Mouse (Mus musculus) adrenal gland, adult 18-20 months (tissue): Measurements from ENCODE around the gene Bglap2. TPM values are rescaled to one million over a fixed set of nuclear protein-coding genes. Genes with fewer than 3 reads are reported as not detected.
"Not testable (repeated sequence)": the region's sequence is repeated elsewhere in the genome, so short reads cannot be mapped to it uniquely, and the experiment has no call there.

ENCODE experiments used
- DNase-seq, 2 experiments: peaks; one replicate each; pipeline ENCODE4 v3.0.0; 2021 to 2022; ENCODE audit warnings: low spot score in 2 of 2
- long read RNA-seq, 2 experiments: library from polyadenylated mRNA; stranded (forward); transcript quantifications; one replicate each; pipeline ENCODE4 v2.0.0; 2021
- total RNA-seq, 2 experiments: library from RNA; stranded (reverse); gene quantifications; 1 replicate in 1 of 2; 2 replicates in 1 of 2; pipeline ENCODE4 v1.2.3; 2021

Gene Bglap2
- under 1 TPM in 1 of 2 experiments, not detected in 1; 0.76 TPM for total RNA-seq
- long read RNA-seq, experiment 1: 0 reads
- long read RNA-seq, experiment 2, partial matches to known transcripts: 0 of 1 reads
- long read RNA-seq, experiment 2, other reads (novel, unspliced or antisense): 0 of 1 reads

GRCm38 (mm10) chr3:88378599-88378998 lies at the start of gene Bglap2:
Bglap2 (minus strand) TSS chr3:88378699.
- DNase-seq: not testable (repeated sequence)

GRCm38 (mm10) chr3:88427342-88427905 lies 48.9 kb upstream of the Bglap2 start:
- no peak for DNase-seq

- no peak for DNase-seq
Observed at GRCm38 (mm10) chr3:88425708-88426420, 47.4 kb upstream of the Bglap2 start.

GRCm38 (mm10) chr3:88425330-88425689 lies 46.8 kb upstream of the Bglap2 start:
- DNase-seq: no peak

GRCm38 (mm10) chr3:88424605-88425329 lies 46.3 kb upstream of the Bglap2 start, which contains the start of gene Slc25a44:
Slc25a44 (minus strand) TSS chr3:88425139.
- DNase-seq: peak; percentile 79 to 84

- DNase-seq: no peak
Observed at GRCm38 (mm10) chr3:88422020-88422720, 43.7 kb upstream of the Bglap2 start.

- DNase-seq: no peak
Observed at GRCm38 (mm10) chr3:88420771-88421170, 42.3 kb upstream of the Bglap2 start.

GRCm38 (mm10) chr3:88418016-88418415 lies 39.5 kb upstream of the Bglap2 start:
- no peak for DNase-seq

- DNase-seq: no peak
Observed at GRCm38 (mm10) chr3:88415668-88416067, 37.2 kb upstream of the Bglap2 start.

- DNase-seq: no peak
Observed at GRCm38 (mm10) chr3:88412636-88413035, 34.1 kb upstream of the Bglap2 start.

GRCm38 (mm10) chr3:88411681-88412080 lies 33.2 kb upstream of the Bglap2 start:
- DNase-seq: no peak

- DNase-seq: no peak
Observed at GRCm38 (mm10) chr3:88410645-88411031, 32.1 kb upstream of the Bglap2 start.

- DNase-seq: peak; percentile 86 to 87
Observed at GRCm38 (mm10) chr3:88409741-88410644, 31.5 kb upstream of the Bglap2 start, which contains the start of gene Pmf1. Pmf1 (minus strand) TSS chr3:88410331.

- no peak for DNase-seq
Observed at GRCm38 (mm10) chr3:88408953-88409352, 30.5 kb upstream of the Bglap2 start.

GRCm38 (mm10) chr3:88407529-88407928 lies 29.0 kb upstream of the Bglap2 start:
- no peak for DNase-seq

- DNase-seq: peak in 1 of 2 experiments; percentile 48
Observed at GRCm38 (mm10) chr3:88407090-88407489, 28.6 kb upstream of the Bglap2 start.

GRCm38 (mm10) chr3:88403522-88404230 lies 25.2 kb upstream of the Bglap2 start:
- no peak for DNase-seq

GRCm38 (mm10) chr3:88398666-88399065 lies 20.2 kb upstream of the Bglap2 start:
- DNase-seq: no peak

- DNase-seq: no peak
Observed at GRCm38 (mm10) chr3:88395742-88396141, 17.2 kb upstream of the Bglap2 start.
